Mouse (Mus musculus): ENCODE results near the gene Ccdc142. TPM values are rescaled to one million over a fixed set of nuclear protein-coding genes. Genes with fewer than 3 reads are reported as not detected.

Gene Ccdc142
- polyA plus RNA-seq (2014; fragmentation: Nextera tagmentation; extraction: Ambion mirVana) = 1.6 and 2.2 TPM in 2 replicates

DNA sequence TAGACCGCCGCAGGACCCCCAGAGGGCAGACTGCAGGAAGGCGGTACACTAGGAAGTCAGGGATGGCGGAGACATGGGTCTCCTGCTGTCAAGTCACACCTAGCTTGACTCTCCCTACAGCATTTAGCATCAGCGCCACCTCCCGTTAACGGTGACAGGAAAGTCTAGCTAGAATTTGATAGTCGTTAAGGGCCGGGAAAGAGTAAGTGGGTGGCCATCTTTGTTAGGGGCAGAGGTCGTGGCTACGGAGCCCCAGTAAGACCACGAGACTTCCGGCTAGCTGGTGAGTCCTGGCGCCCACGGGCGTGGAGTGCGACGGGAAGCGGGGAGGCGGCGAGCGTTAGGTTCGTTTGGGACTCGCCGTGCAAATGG is at the start of gene Ccdc142, which contains the start of gene Gm42688:
Gene Ccdc142 (plus strand): TSS at position 286 of the 372 bp plus-strand sequence.
Gene Gm42688 (plus strand): TSS at position 302 of the 372 bp plus-strand sequence.
- Histone ChIP-seq H3K9me3 (ENCODE audit: control insufficient read depth, low read length) (no peaks in the 10 kb centered on the region), H3K4me2 (ENCODE audit: low read length) (peak within 1 kb of the TSS; percentile 100), H3K36me3 (ENCODE audit: control insufficient read depth, insufficient read depth, low read length) (peaks cover 3% of the 10 kb centered on the region; the same call in 1 of the 2 replicates), H3K4me1 (ENCODE audit: control insufficient read depth in 2 of 2, insufficient read depth in 2 of 2, low read length in 2 of 2) (peaks cover 10 to 13% of the 10 kb centered on the region in 2 experiments; a peak in 3 of 4 replicates), H3K27ac (replicated peaks in 1 of 2; ENCODE audit: control insufficient read depth in 1 of 2, insufficient read depth in 1 of 2, low read depth in 2 of 2, low read length in 2 of 2) (peak within 1 kb of the TSS; percentile 6 to 80; a peak in 3 of 4 replicates), H3K9ac (ENCODE audit: low read length) (peak within 1 kb of the TSS; percentile 88), H3K4me3 (ENCODE audit: control insufficient read depth in 1 of 2, insufficient read depth in 1 of 2, low read depth in 1 of 2, low read length in 2 of 2) (peak within 1 kb of the TSS; percentile 62 to 67), H3K27me3 (ENCODE audit: control insufficient read depth, insufficient read depth, low read length) (no peaks in the 10 kb centered on the region)
- WGBS = 2% methylated on average over 25 of the region's 25 CpGs
- ATAC-seq (ENCODE audit: insufficient number of reproducible peaks, insufficient read depth, low FRiP score, low read depth) = peak; percentile 68

DNA sequence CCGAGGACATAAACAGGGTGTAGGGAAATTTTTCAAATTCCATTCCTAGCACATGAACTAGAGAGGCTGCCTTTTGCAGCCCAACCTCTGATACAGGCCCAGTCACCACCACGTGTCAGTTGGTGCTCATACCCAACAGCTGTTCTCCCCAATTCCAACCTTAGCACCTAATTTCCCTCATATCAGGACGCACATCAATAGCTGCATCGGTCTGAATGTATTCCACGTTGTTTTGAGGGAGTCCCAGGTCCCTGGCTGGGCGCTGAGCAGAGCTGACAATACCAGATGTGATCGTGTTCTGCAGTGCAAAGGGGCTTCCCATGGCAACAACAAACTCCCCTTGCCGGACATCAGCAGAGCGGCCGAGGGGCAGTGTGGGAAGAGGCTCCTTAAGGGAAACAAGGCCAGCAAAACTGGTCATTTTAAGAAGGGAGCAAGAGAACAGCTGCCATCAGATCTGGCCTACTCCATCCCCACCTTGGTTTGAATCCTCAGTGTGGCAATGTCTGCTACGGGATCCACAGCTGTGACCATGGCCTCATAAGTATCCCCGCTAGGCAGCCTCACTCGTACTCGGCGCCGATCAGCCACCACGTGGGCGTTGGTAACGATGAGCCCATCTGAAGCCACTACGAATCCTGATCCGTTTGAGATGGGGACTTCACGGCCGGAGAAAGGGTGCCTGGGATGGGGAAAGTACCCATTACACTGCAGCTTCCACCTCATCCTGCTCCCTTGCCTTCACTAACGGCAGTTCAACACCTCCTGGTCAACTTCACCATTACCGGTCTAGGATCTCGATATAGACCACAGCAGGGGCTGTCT is 48.1 kb upstream of the Ccdc142 start:
- peaks cover 42% of the 10 kb centered on the region for H3K36me3 ChIP-seq (ENCODE audit: control insufficient read depth, insufficient read depth, low read length)
- peak overlapping the region; percentile 84 for H3K4me2 ChIP-seq (ENCODE audit: low read length)
- H3K9me3 ChIP-seq (ENCODE audit: control insufficient read depth, low read length) = no peaks in the 10 kb centered on the region
- peak overlapping the region; percentile 97 for H3K9ac ChIP-seq (ENCODE audit: low read length)
- WGBS = 1% methylated on average over 26 of the region's 26 CpGs
- H3K4me1 ChIP-seq (ENCODE audit: control insufficient read depth in 2 of 2, insufficient read depth in 2 of 2, low read length in 2 of 2) = peaks cover 9 to 21% of the 10 kb centered on the region in 2 experiments
- no peak for ATAC-seq (ENCODE audit: insufficient number of reproducible peaks, insufficient read depth, low FRiP score, low read depth)
- H3K27ac ChIP-seq (replicated peaks in 1 of 2; ENCODE audit: control insufficient read depth in 1 of 2, insufficient read depth in 1 of 2, low read depth in 2 of 2, low read length in 2 of 2) = peak overlapping the region; percentile 25 to 88
- H3K27me3 ChIP-seq (ENCODE audit: control insufficient read depth, insufficient read depth, low read length) = 0 out of 2 replicates have a peak, but pooled peaks cover 2% of the 10 kb centered on the region
- peak overlapping the region; percentile 78 to 97 for H3K4me3 ChIP-seq (ENCODE audit: control insufficient read depth in 1 of 2, insufficient read depth in 1 of 2, low read depth in 1 of 2, low read length in 2 of 2)

DNA sequence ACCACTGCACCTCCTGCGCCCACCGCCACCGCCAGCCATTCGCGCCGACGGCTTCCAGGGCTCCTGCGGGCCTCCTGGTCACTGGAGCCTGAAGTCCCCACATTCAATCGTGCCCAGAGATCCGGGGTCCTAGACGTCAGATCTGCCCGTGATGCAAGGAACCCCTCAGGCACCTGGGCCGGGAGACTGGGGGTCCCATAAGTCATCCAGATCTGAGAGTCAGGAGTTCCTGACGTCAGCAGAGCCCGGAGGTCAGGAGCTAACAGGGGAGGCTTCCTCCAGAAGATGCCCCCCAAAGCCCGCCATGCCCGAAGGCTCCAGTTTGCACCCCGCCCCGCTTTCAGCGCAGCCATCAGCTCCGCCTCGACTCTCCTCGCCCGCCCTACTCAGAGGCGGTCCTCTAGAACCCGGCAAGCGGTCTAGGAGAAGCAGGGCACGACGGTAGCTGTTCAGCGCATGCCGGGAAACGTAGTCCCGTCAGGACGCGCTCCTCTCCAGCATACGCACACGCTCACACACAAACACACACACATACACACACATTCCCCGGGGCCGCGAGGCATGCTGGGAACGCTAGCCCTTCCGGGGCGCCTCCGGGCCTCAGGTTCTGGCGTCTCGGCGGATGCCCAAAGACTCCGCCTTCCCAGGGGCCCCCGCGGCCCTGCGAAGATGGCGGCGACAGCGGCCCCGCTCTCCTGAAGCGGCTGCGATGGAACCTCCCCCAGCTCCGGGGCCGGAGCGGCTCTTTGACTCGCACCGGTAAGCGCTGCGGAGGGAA is 47.1 kb upstream of the Ccdc142 start, which contains the start of gene Aup1:
Gene Aup1 (plus strand): TSS at position 448 of the 778 bp plus-strand sequence.
- Histone ChIP-seq H3K36me3 (ENCODE audit: control insufficient read depth, insufficient read depth, low read length) (peaks cover 42% of the 10 kb centered on the region), H3K27me3 (ENCODE audit: control insufficient read depth, insufficient read depth, low read length) (0 out of 2 replicates have a peak, but pooled peaks cover 2% of the 10 kb centered on the region), H3K27ac (replicated peaks in 1 of 2; ENCODE audit: control insufficient read depth in 1 of 2, insufficient read depth in 1 of 2, low read depth in 2 of 2, low read length in 2 of 2) (peak within 1 kb of the TSS; percentile 70 to 88), H3K9me3 (ENCODE audit: control insufficient read depth, low read length) (no peaks in the 10 kb centered on the region), H3K4me3 (ENCODE audit: control insufficient read depth in 1 of 2, insufficient read depth in 1 of 2, low read depth in 1 of 2, low read length in 2 of 2) (peak within 1 kb of the TSS; percentile 78 to 97), H3K4me1 (ENCODE audit: control insufficient read depth in 2 of 2, insufficient read depth in 2 of 2, low read length in 2 of 2) (peaks cover 9 to 21% of the 10 kb centered on the region in 2 experiments), H3K4me2 (ENCODE audit: low read length) (peak within 1 kb of the TSS; percentile 84), H3K9ac (ENCODE audit: low read length) (peak within 1 kb of the TSS; percentile 97)
- under 1% methylated on average over 60 of the region's 64 CpGs for WGBS
- ATAC-seq (ENCODE audit: insufficient number of reproducible peaks, insufficient read depth, low FRiP score, low read depth) = peak; percentile 94

DNA sequence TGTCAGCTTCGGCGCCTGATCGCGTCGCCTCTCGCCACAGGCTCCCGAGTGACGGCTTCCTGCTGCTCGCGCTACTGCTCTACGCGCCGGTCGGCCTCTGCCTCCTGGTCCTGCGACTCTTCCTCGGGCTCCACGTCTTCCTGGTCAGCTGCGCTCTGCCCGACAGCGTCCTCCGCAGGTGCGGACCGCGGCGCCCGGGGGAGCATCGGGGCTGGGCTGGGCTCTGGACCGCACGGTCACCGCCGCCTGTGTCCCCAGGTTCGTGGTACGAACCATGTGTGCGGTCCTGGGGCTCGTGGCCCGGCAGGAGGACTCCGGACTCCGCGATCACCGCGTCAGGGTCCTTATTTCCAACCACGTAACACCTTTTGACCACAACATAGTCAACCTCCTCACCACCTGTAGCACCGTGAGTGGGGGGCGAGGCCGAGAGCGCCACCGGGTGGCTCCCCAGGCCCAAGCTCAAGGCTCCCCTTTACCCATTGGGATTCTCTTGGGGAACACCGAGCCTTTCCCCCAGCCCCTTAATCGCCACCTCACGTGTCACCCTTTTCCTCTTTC is 46.5 kb upstream of the Ccdc142 start, which contains the start of gene Htra2:
Gene Htra2 (minus strand): TSS at position 403 of the 561 bp plus-strand sequence.
- Histone ChIP-seq H3K9ac (ENCODE audit: low read length) (peak within 1 kb of the TSS; percentile 97), H3K27me3 (ENCODE audit: control insufficient read depth, insufficient read depth, low read length) (0 out of 2 replicates have a peak, but pooled peaks cover 2% of the 10 kb centered on the region), H3K4me2 (ENCODE audit: low read length) (peak within 1 kb of the TSS; percentile 84), H3K36me3 (ENCODE audit: control insufficient read depth, insufficient read depth, low read length) (peaks cover 42% of the 10 kb centered on the region), H3K9me3 (ENCODE audit: control insufficient read depth, low read length) (no peaks in the 10 kb centered on the region), H3K4me1 (ENCODE audit: control insufficient read depth in 2 of 2, insufficient read depth in 2 of 2, low read length in 2 of 2) (peaks cover 9 to 21% of the 10 kb centered on the region in 2 experiments), H3K4me3 (ENCODE audit: control insufficient read depth in 1 of 2, insufficient read depth in 1 of 2, low read depth in 1 of 2, low read length in 2 of 2) (peak within 1 kb of the TSS; percentile 78 to 97), H3K27ac (replicated peaks in 1 of 2; ENCODE audit: control insufficient read depth in 1 of 2, insufficient read depth in 1 of 2, low read depth in 2 of 2, low read length in 2 of 2) (peak within 1 kb of the TSS; percentile 70 to 88)
- ATAC-seq (ENCODE audit: insufficient number of reproducible peaks, insufficient read depth, low FRiP score, low read depth) = peak; percentile 27
- WGBS = under 1% methylated on average over 42 of the region's 50 CpGs

DNA sequence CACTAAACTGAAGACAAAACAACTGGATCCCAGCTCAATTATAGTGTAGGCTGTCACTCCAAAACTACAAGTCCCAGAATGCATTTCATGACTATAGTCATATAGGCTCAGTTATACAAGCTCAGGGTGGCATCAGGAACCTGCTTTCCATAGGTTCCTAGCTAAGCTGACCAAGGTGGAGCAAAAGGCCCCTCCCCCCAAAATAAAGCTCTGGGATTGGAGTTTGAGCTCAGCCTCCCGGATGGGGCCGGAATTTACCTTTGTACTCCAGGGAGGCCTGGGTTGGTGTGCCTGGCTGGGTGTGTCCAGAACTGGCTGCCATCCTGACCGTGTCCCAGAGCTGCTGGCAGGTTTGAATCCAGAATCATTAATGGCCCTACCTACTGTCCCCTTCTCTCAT is 43.6 kb upstream of the Ccdc142 start, which contains the start of gene Dqx1:
Gene Dqx1 (plus strand): TSS at position 55 of the 400 bp plus-strand sequence.
- Histone ChIP-seq H3K27ac (replicated peaks in 1 of 2; ENCODE audit: control insufficient read depth in 1 of 2, insufficient read depth in 1 of 2, low read depth in 2 of 2, low read length in 2 of 2) (no peak within 1 kb of the TSS), H3K4me3 (ENCODE audit: control insufficient read depth in 1 of 2, insufficient read depth in 1 of 2, low read depth in 1 of 2, low read length in 2 of 2) (no peak within 1 kb of the TSS), H3K27me3 (ENCODE audit: control insufficient read depth, insufficient read depth, low read length) (peaks cover 22% of the 10 kb centered on the region), H3K36me3 (ENCODE audit: control insufficient read depth, insufficient read depth, low read length) (peaks cover 23% of the 10 kb centered on the region), H3K9ac (ENCODE audit: low read length) (no peak within 1 kb of the TSS), H3K9me3 (ENCODE audit: control insufficient read depth, low read length) (no peaks in the 10 kb centered on the region), H3K4me1 (ENCODE audit: control insufficient read depth in 2 of 2, insufficient read depth in 2 of 2, low read length in 2 of 2) (peaks cover 9 to 15% of the 10 kb centered on the region in 2 experiments), H3K4me2 (ENCODE audit: low read length) (no peak within 1 kb of the TSS)
- no peak for ATAC-seq (ENCODE audit: insufficient number of reproducible peaks, insufficient read depth, low FRiP score, low read depth)
- WGBS = 60% methylated on average over 3 of the region's 3 CpGs

GRCm38 (mm10) chr6:83058725-83059124 is 42.7 kb upstream of the Ccdc142 start:
- H3K36me3 ChIP-seq (ENCODE audit: control insufficient read depth, insufficient read depth, low read length) = peaks cover 23% of the 10 kb centered on the region

DNA sequence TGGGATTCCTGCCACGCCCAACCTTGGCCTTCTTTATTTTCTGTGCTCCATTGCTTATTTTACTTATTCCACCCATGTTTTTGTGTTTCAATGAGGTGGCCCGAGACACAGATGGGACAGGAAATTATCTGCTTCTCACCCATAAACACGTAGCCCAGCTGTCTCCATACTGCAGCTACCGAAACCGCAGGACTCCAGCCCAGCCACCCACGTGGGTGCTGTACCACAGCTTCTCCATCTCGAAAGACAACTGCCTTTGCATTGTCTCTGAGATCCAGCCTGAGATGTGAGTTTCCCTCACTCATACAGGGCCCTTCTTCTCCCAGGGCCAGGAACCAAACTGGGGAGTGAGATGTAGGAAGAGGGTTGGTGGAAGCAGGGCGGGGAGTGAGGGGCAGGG is 35.4 kb upstream of the Ccdc142 start:
- H3K4me3 ChIP-seq (ENCODE audit: control insufficient read depth in 1 of 2, insufficient read depth in 1 of 2, low read depth in 1 of 2, low read length in 2 of 2) = no peak overlapping the region
- WGBS = 41% methylated on average over 8 of the region's 8 CpGs

More at GRCm38 (mm10) chr6:83058725-83059124, 42.7 kb upstream of the Ccdc142 start:
- Histone ChIP-seq H3K4me2 (ENCODE audit: low read length) (no peak overlapping the region), H3K4me3 (ENCODE audit: control insufficient read depth in 1 of 2, insufficient read depth in 1 of 2, low read depth in 1 of 2, low read length in 2 of 2) (no peak overlapping the region), H3K4me1 (ENCODE audit: control insufficient read depth in 2 of 2, insufficient read depth in 2 of 2, low read length in 2 of 2) (peaks cover 4 to 9% of the 10 kb centered on the region in 2 experiments), H3K9me3 (ENCODE audit: control insufficient read depth, low read length) (no peaks in the 10 kb centered on the region), H3K27ac (replicated peaks in 1 of 2; ENCODE audit: control insufficient read depth in 1 of 2, insufficient read depth in 1 of 2, low read depth in 2 of 2, low read length in 2 of 2) (no peak overlapping the region), H3K27me3 (ENCODE audit: control insufficient read depth, insufficient read depth, low read length) (peaks cover 32% of the 10 kb centered on the region), H3K9ac (ENCODE audit: low read length) (no peak overlapping the region)
- no peak for ATAC-seq (ENCODE audit: insufficient number of reproducible peaks, insufficient read depth, low FRiP score, low read depth)
- WGBS = 84% methylated on average over 2 of the region's 2 CpGs

More for the DNA sequence above, 35.4 kb upstream of the Ccdc142 start:
- Histone ChIP-seq H3K4me2 (ENCODE audit: low read length) (no peak overlapping the region), H3K4me1 (ENCODE audit: control insufficient read depth in 2 of 2, insufficient read depth in 2 of 2, low read length in 2 of 2) (peaks cover 0 to 12% of the 10 kb centered on the region in 2 experiments; a peak in 3 of 4 replicates), H3K27ac (replicated peaks in 1 of 2; ENCODE audit: control insufficient read depth in 1 of 2, insufficient read depth in 1 of 2, low read depth in 2 of 2, low read length in 2 of 2) (no peak overlapping the region), H3K36me3 (ENCODE audit: control insufficient read depth, insufficient read depth, low read length) (no peaks in the 10 kb centered on the region), H3K27me3 (ENCODE audit: control insufficient read depth, insufficient read depth, low read length) (peaks cover 99% of the 10 kb centered on the region), H3K9me3 (ENCODE audit: control insufficient read depth, low read length) (no peaks in the 10 kb centered on the region), H3K9ac (ENCODE audit: low read length) (no peak overlapping the region)
- no peak for ATAC-seq (ENCODE audit: insufficient number of reproducible peaks, insufficient read depth, low FRiP score, low read depth)

All from heart, embryonic 14.5 days (tissue).